Mouse (Mus musculus): ENCODE measurements at regions not wholly inside any gene's neighbourhood (a gene's known extent, or its start where the extent isn't known, plus 50 kb on each side); places are given as distances from the start of the nearest gene placed in this dataset.
A peak's percentile ranks its signal among the peaks of the same experiment; 100 is the strongest.
"Not testable (repeated sequence)": the region's sequence is repeated elsewhere in the genome, so short reads cannot be mapped to it uniquely, and the experiment has no call there.

- no peak for DNase-seq (ENCODE audit: low read depth, low spot score)
Measured at GRCm38 (mm10) chr14:53802547-53802946, 451.4 kb downstream of the Dad1 start.

GRCm38 (mm10) chr14:53800508-53801136 lies 453.3 kb downstream of the Dad1 start:
- no peak for DNase-seq (ENCODE audit: low read depth, low spot score)

GRCm38 (mm10) chr14:53795160-53795559 lies 458.7 kb downstream of the Dad1 start:
- DNase-seq (ENCODE audit: low read depth, low spot score) = peak; percentile 11

- DNase-seq (ENCODE audit: low read depth, low spot score) = no peak
Measured at GRCm38 (mm10) chr14:53794527-53794926, 459.4 kb downstream of the Dad1 start.

- DNase-seq (ENCODE audit: low read depth, low spot score) = not testable (repeated sequence)
Measured at GRCm38 (mm10) chr14:53792432-53792831, 461.5 kb downstream of the Dad1 start.

- not testable (repeated sequence) for DNase-seq (ENCODE audit: low read depth, low spot score)
Measured at GRCm38 (mm10) chr14:53785547-53785946, 468.4 kb downstream of the Dad1 start.

GRCm38 (mm10) chr14:53777375-53777774 lies 476.5 kb downstream of the Dad1 start:
- DNase-seq (ENCODE audit: low read depth, low spot score) = no peak

- peak; percentile 47 for DNase-seq (ENCODE audit: low read depth, low spot score)
Measured at GRCm38 (mm10) chr14:53776717-53777116, 477.2 kb downstream of the Dad1 start.

- DNase-seq (ENCODE audit: low read depth, low spot score) = not testable (repeated sequence)
Measured at GRCm38 (mm10) chr14:53766501-53766900, 487.4 kb downstream of the Dad1 start.

GRCm38 (mm10) chr14:53765918-53766317 lies 488.0 kb downstream of the Dad1 start:
- DNase-seq (ENCODE audit: low read depth, low spot score) = not testable (repeated sequence)

- not testable (repeated sequence) for DNase-seq (ENCODE audit: low read depth, low spot score)
Measured at GRCm38 (mm10) chr14:53760578-53760977, 493.3 kb downstream of the Dad1 start.

GRCm38 (mm10) chr14:53757782-53758181 lies 496.1 kb downstream of the Dad1 start:
- DNase-seq (ENCODE audit: low read depth, low spot score) = not testable (repeated sequence)

GRCm38 (mm10) chr14:53757095-53757494 lies 496.8 kb downstream of the Dad1 start:
- not testable (repeated sequence) for DNase-seq (ENCODE audit: low read depth, low spot score)

GRCm38 (mm10) chr14:53750703-53751441 lies 503.0 kb downstream of the Dad1 start:
- DNase-seq (ENCODE audit: low read depth, low spot score) = no peak

- DNase-seq (ENCODE audit: low read depth, low spot score) = not testable (repeated sequence)
Measured at GRCm38 (mm10) chr14:53743552-53743951, 510.4 kb downstream of the Dad1 start.

- DNase-seq (ENCODE audit: low read depth, low spot score) = not testable (repeated sequence)
Measured at GRCm38 (mm10) chr14:53742864-53743263, 511.0 kb downstream of the Dad1 start.

GRCm38 (mm10) chr14:53741246-53741645 lies 512.7 kb downstream of the Dad1 start:
- DNase-seq (ENCODE audit: low read depth, low spot score) = not testable (repeated sequence)

- DNase-seq (ENCODE audit: low read depth, low spot score) = not testable (repeated sequence)
Measured at GRCm38 (mm10) chr14:53737962-53738361, 515.9 kb downstream of the Dad1 start.

- DNase-seq (ENCODE audit: low read depth, low spot score) = peak; percentile 42
Measured at GRCm38 (mm10) chr14:53736274-53736673, 517.6 kb downstream of the Dad1 start.

- DNase-seq (ENCODE audit: low read depth, low spot score) = not testable (repeated sequence)
Measured at GRCm38 (mm10) chr14:53731600-53731999, 522.3 kb downstream of the Dad1 start.

- not testable (repeated sequence) for DNase-seq (ENCODE audit: low read depth, low spot score)
Measured at GRCm38 (mm10) chr14:53729877-53730276, 524.0 kb downstream of the Dad1 start.

- DNase-seq (ENCODE audit: low read depth, low spot score) = not testable (repeated sequence)
Measured at GRCm38 (mm10) chr14:53729149-53729548, 524.8 kb downstream of the Dad1 start.

- DNase-seq (ENCODE audit: low read depth, low spot score) = not testable (repeated sequence)
Measured at GRCm38 (mm10) chr14:53726914-53727313, 527.0 kb downstream of the Dad1 start.

All from ES-CJ7 (cell line).